Mouse (Mus musculus): ENCODE measurements at regions not wholly inside any gene's neighbourhood (a gene's known extent, or its start where the extent isn't known, plus 50 kb on each side); places are given as distances from the start of the nearest gene placed in this dataset.

- in situ Hi-C loops (cut with MboI; ENCODE audit: low pct_ligation_motif_present, low pct_unique_long_range_greater_than_20kb, low sequenced_read_pairs): no loop called here
- H3K4me3 ChIP-seq (replicated peaks in 1 of 3; ENCODE audit: low read depth in 2 of 3, low read length in 2 of 3, poor library complexity in 1 of 3): no peak overlapping the region
These were observed 469.9 kb upstream of the 2610301B20Rik start for GRCm38 (mm10) chr4:10404438-10404837.

GRCm38 (mm10) chr4:10405102-10405501 lies 469.2 kb upstream of the 2610301B20Rik start:
- in situ Hi-C loops (cut with MboI; ENCODE audit: low pct_ligation_motif_present, low pct_unique_long_range_greater_than_20kb, low sequenced_read_pairs) (no loop called here), dilution Hi-C loops (cut with MboI; ENCODE audit: extremely low pct_ligation_motif_present, extremely low pct_unique_long_range_greater_than_20kb, low sequenced_read_pairs) (no loop called here)
- Histone ChIP-seq H3K9me3 (replicated peaks; ENCODE audit: low read length) (no peaks in the 10 kb centered on the region), H3K27me3 (replicated peaks) (no peaks in the 10 kb centered on the region), H3K27ac (ENCODE audit: insufficient read depth, low read depth) (no peak overlapping the region), H3K4me1 (ENCODE audit: control insufficient read depth in 1 of 2, insufficient read depth in 2 of 2) (no peaks in the 10 kb centered on the region), H3K9ac (ENCODE audit: insufficient read depth, low read depth) (no peak overlapping the region), H3K4me2 (ENCODE audit: insufficient read depth, low read depth, poor library complexity, severe bottlenecking) (no peak overlapping the region), H3K36me3 (replicated peaks in 1 of 2; ENCODE audit: control insufficient read depth in 1 of 2, insufficient read depth in 1 of 2, low read length in 1 of 2) (no peaks in the 10 kb centered on the region), H3K79me2 (replicated peaks; ENCODE audit: control insufficient read depth, extremely low read depth, insufficient read depth, poor library complexity, severe bottlenecking) (no peaks in the 10 kb centered on the region), H3K4me3 (replicated peaks in 1 of 3; ENCODE audit: low read depth in 2 of 3, low read length in 2 of 3, poor library complexity in 1 of 3) (no peak overlapping the region)
- TF ChIP-seq MAX (IDR thresholded peaks at IDR 0.05; ENCODE audit: low read length): no peak
- TF ChIP-seq ZMIZ1 (IDR thresholded peaks at IDR 0.05; ENCODE audit: low read depth, low read length): no peak
- no peak for TF ChIP-seq UBTF (IDR thresholded peaks at IDR 0.05; ENCODE audit: low read depth, low read length)
- TF ChIP-seq POLR2AphosphoS2 (IDR thresholded peaks at IDR 0.05; ENCODE audit: low read depth, low read length): no peak
- TF ChIP-seq NRF1 (IDR thresholded peaks at IDR 0.05; ENCODE audit: low read depth, low read length): no peak
- TF ChIP-seq TBP (conservative IDR thresholded peaks at IDR 0.05; ENCODE audit: low read depth, low read length): no peak
- no peak for TF ChIP-seq ETS1 (conservative IDR thresholded peaks at IDR 0.05; ENCODE audit: low read depth, low read length)
- no peak for TF ChIP-seq MEF2A (IDR thresholded peaks at IDR 0.05; ENCODE audit: borderline replicate concordance, low read depth, low read length)
- TF ChIP-seq RAD21 (IDR thresholded peaks at IDR 0.05; ENCODE audit: low read depth, low read length): no peak
- TF ChIP-seq USF1 (IDR thresholded peaks at IDR 0.05; ENCODE audit: low read depth, low read length): no peak
- TF ChIP-seq POLR2A (IDR thresholded peaks at IDR 0.05; ENCODE audit: low read depth, low read length): no peak
- no peak for TF ChIP-seq JUN (IDR thresholded peaks at IDR 0.05; ENCODE audit: insufficient read depth, low read depth, low read length)
- no peak for TF ChIP-seq MAZ (IDR thresholded peaks at IDR 0.05; ENCODE audit: low read depth, low read length)
- no peak for TF ChIP-seq JUND (conservative IDR thresholded peaks at IDR 0.05; ENCODE audit: low read depth, low read length)
- TF ChIP-seq HCFC1 (IDR thresholded peaks at IDR 0.05; ENCODE audit: low read depth, low read length): no peak
- TF ChIP-seq ZNF384 (IDR thresholded peaks at IDR 0.05; ENCODE audit: low read depth, low read length): no peak
- no peak for TF ChIP-seq ELF1 (IDR thresholded peaks at IDR 0.05; ENCODE audit: low read depth, low read length)
- DNase-seq (ENCODE audit: extremely low read depth): no peak

More at GRCm38 (mm10) chr4:10404438-10404837, 469.9 kb upstream of the 2610301B20Rik start:
- no peaks in the 10 kb centered on the region for H3K79me2 ChIP-seq (replicated peaks; ENCODE audit: control insufficient read depth, extremely low read depth, insufficient read depth, poor library complexity, severe bottlenecking)
- H3K9ac ChIP-seq (ENCODE audit: insufficient read depth, low read depth): no peak overlapping the region
- H3K4me2 ChIP-seq (ENCODE audit: insufficient read depth, low read depth, poor library complexity, severe bottlenecking): no peak overlapping the region
- dilution Hi-C loops (cut with MboI; ENCODE audit: extremely low pct_ligation_motif_present, extremely low pct_unique_long_range_greater_than_20kb, low sequenced_read_pairs): no loop called here
- no peaks in the 10 kb centered on the region for H3K36me3 ChIP-seq (replicated peaks in 1 of 2; ENCODE audit: control insufficient read depth in 1 of 2, insufficient read depth in 1 of 2, low read length in 1 of 2)
- H3K4me1 ChIP-seq (ENCODE audit: control insufficient read depth in 1 of 2, insufficient read depth in 2 of 2): peaks cover 0 to 2% of the 10 kb centered on the region in 2 experiments; a peak in 1 of 4 replicates
- H3K9me3 ChIP-seq (replicated peaks; ENCODE audit: low read length): no peaks in the 10 kb centered on the region
- no peaks in the 10 kb centered on the region for H3K27me3 ChIP-seq (replicated peaks)
- H3K27ac ChIP-seq (ENCODE audit: insufficient read depth, low read depth): no peak overlapping the region
- no peak for DNase-seq (ENCODE audit: extremely low read depth)
- TF ChIP-seq USF2 (conservative IDR thresholded peaks at IDR 0.05; ENCODE audit: low read depth, low read length) (no peak), NRF1 (IDR thresholded peaks at IDR 0.05; ENCODE audit: low read depth, low read length) (no peak), BHLHE40 (IDR thresholded peaks at IDR 0.05; ENCODE audit: low read depth, low read length) (no peak), KAT2A (IDR thresholded peaks at IDR 0.05; ENCODE audit: insufficient replicate concordance, low read length) (no peak), SIN3A (IDR thresholded peaks at IDR 0.05; ENCODE audit: low read length) (no peak), POLR2A (IDR thresholded peaks at IDR 0.05; ENCODE audit: low read depth, low read length) (no peak), ZC3H11A (IDR thresholded peaks at IDR 0.05; ENCODE audit: low read depth, low read length) (no peak), ELF1 (IDR thresholded peaks at IDR 0.05; ENCODE audit: low read depth, low read length) (no peak), ETS1 (conservative IDR thresholded peaks at IDR 0.05; ENCODE audit: low read depth, low read length) (no peak), TCF12 (IDR thresholded peaks at IDR 0.05; ENCODE audit: low read depth, low read length) (no peak), CHD2 (IDR thresholded peaks at IDR 0.05; ENCODE audit: low read length) (no peak), GABPA (IDR thresholded peaks at IDR 0.05; ENCODE audit: insufficient replicate concordance, low read depth, low read length) (no peak), ZMIZ1 (IDR thresholded peaks at IDR 0.05; ENCODE audit: low read depth, low read length) (no peak)
